Mouse (Mus musculus) myocyte (in vitro differentiated cells): ENCODE data around the gene Olfr12.

Experiments
- CEBPB ChIP-seq: IDR thresholded peaks from 2 replicates; pipeline ENCODE4 v1.6.1; 2011; ENCODE audit warnings: mild to moderate bottlenecking, moderate library complexity; ENCODE audit not compliant: poor library complexity, insufficient read depth, severe bottlenecking
- E2F4 ChIP-seq: IDR thresholded peaks from one replicate; pipeline ENCODE4 v1.6.1; 2011; ENCODE audit warnings: mild to moderate bottlenecking, control low read depth, moderate library complexity; ENCODE audit not compliant: insufficient read depth
- MAX ChIP-seq: IDR thresholded peaks from one replicate; pipeline ENCODE4 v1.6.1; 2011; ENCODE audit warnings: low read depth, mild to moderate bottlenecking, control low read depth
- MYOD1 ChIP-seq, 3 experiments: IDR thresholded peaks; one replicate each; pipeline ENCODE4 v1.6.1; 2011; ENCODE audit warnings: control low read depth in 2 of 3, low read depth in 2 of 3, mild to moderate bottlenecking in 2 of 3, moderate library complexity in 1 of 3; ENCODE audit not compliant: insufficient read length in 2 of 3, control insufficient read depth in 1 of 3
- MYOG ChIP-seq, 3 experiments: IDR thresholded peaks; one replicate each; pipeline ENCODE4 v1.6.1; 2011; ENCODE audit warnings: control low read depth in 2 of 3, low read depth in 2 of 3, mild to moderate bottlenecking in 2 of 3; ENCODE audit not compliant: insufficient read length in 2 of 3, control insufficient read depth in 1 of 3, insufficient read depth in 1 of 3
- POLR2A ChIP-seq: IDR thresholded peaks from one replicate; pipeline ENCODE4 v1.6.1; 2011; ENCODE audit warnings: low read depth, mild to moderate bottlenecking, control low read depth, moderate library complexity; ENCODE audit not compliant: insufficient read length
- POLR2AphosphoS2 ChIP-seq: IDR thresholded peaks from one replicate; pipeline ENCODE4 v1.6.1; 2011; ENCODE audit warnings: low read depth, control low read depth; ENCODE audit not compliant: insufficient read length
- REST ChIP-seq: IDR thresholded peaks from one replicate; pipeline ENCODE4 v1.6.1; 2011; ENCODE audit warnings: mild to moderate bottlenecking, control low read depth, moderate library complexity; ENCODE audit not compliant: insufficient read depth, insufficient read length
- TCF12 ChIP-seq: IDR thresholded peaks from one replicate; pipeline ENCODE4 v1.6.1; 2011; ENCODE audit warnings: mild to moderate bottlenecking, control low read depth; ENCODE audit not compliant: poor library complexity, insufficient read depth, severe bottlenecking
- TCF3 ChIP-seq: IDR thresholded peaks from one replicate; pipeline ENCODE4 v1.6.1; 2011; ENCODE audit warnings: low read depth, control low read depth; ENCODE audit not compliant: insufficient read length

- TF ChIP-seq TCF12 (no peak), POLR2A (no peak), CEBPB (no peak), E2F4 (no peak), REST (no peak), MAX (no peak), POLR2AphosphoS2 (no peak), MYOD1 (IDR thresholded peaks at IDR 0.05; ENCODE audit: control insufficient read depth in 1 of 3, insufficient read length in 2 of 3, low read depth in 2 of 3) (no peak), TCF3 (no peak), MYOG (IDR thresholded peaks at IDR 0.05; ENCODE audit: control insufficient read depth in 1 of 3, insufficient read depth in 1 of 3, insufficient read length in 2 of 3, low read depth in 2 of 3) (no peak)
These were observed 53.7 kb downstream of the Olfr12 start for GRCm38 (mm10) chr1:92671326-92671725.
